Mouse (Mus musculus) bone marrow, adult 2 months (tissue): ENCODE data around the gene Fgf10. TPM values are rescaled to one million over a fixed set of nuclear protein-coding genes. Genes with fewer than 3 reads are reported as not detected.

Source experiments
- H3K27ac ChIP-seq: fragments of 200-500 bp; 2 replicates; pipeline ENCODE4 v1.5.1; 2012; ENCODE audit warnings: low read depth, mild to moderate bottlenecking, control low read depth, inconsistent platforms, low read length; ENCODE audit not compliant: control insufficient read depth, poor library complexity, insufficient read depth
- H3K4me1 ChIP-seq: fragments of 200-500 bp; 2 replicates; pipeline ENCODE4 v1.6.1; 2011; ENCODE audit warnings: low read length; ENCODE audit not compliant: control insufficient read depth, insufficient read depth
- H3K4me3 ChIP-seq: fragments of 200-500 bp; replicated peaks from 2 replicates; pipeline ENCODE3; 2011; ENCODE audit warnings: mild to moderate bottlenecking, low read depth, low read length, control low read depth; ENCODE audit not compliant: control insufficient read depth
- CTCF ChIP-seq: fragments of 200-500 bp; IDR thresholded peaks from 2 replicates; pipeline ENCODE4 v1.5.1; 2011; ENCODE audit warnings: low read length, control low read depth; ENCODE audit not compliant: control insufficient read depth, insufficient read depth
- POLR2A ChIP-seq: fragments of 200-500 bp; IDR thresholded peaks from 2 replicates; pipeline ENCODE4 v1.6.1; 2011; ENCODE audit warnings: low read depth, mild to moderate bottlenecking, control low read depth, low read length, borderline replicate concordance; ENCODE audit not compliant: control insufficient read depth
- WGBS: fragments of 180-500 bp; shearing (Covaris S2); methylation state at CpG from one replicate; pipeline ENCODE4 v1.1.7; 2018; 5-methylcytosine and 5-hydroxymethylcytosine counted together
- polyA plus RNA-seq: library from polyadenylated mRNA; stranded (reverse); fragments of >200 nt; gene quantifications from 2 replicates; pipeline ENCODE4 v1.2.4, GENCODE M21; 2011; ENCODE audit warnings: low replicate concordance; ENCODE audit not compliant: missing spikeins, insufficient read depth, insufficient read length

Fgf10 gene
- polyA plus RNA-seq, 1 experiment = not detected

GRCm38 (mm10) chr13:118835078-118835477, 165.5 kb downstream of the Fgf10 start:
- 71% methylated on average over 4 of the region's 4 CpGs for WGBS
- H3K27ac ChIP-seq = no peak overlapping the region
- no peaks in the 10 kb centered on the region for H3K4me1 ChIP-seq
- no peak overlapping the region for H3K4me3 ChIP-seq
- TF ChIP-seq POLR2A = no peak
- no peak for TF ChIP-seq CTCF
